Mouse (Mus musculus) hematopoietic stem cell, adult 5-6 weeks (primary cell): ENCODE data around the gene Kif22. TPM values are rescaled to one million over a fixed set of nuclear protein-coding genes. Genes with fewer than 3 reads are reported as not detected.

Source experiments
- total RNA-seq: library from RNA; stranded (forward); fragments of 172-1452, 232-1000 nt; gene quantifications from 2 replicates; pipeline ENCODE4 v1.2.3, GENCODE M21; 2017

Kif22 gene
- total RNA-seq, 1 experiment from 2014 or later = 90.1 TPM

Other genes starting within 250 kb of the Kif22 start
- gene Ppp4c, start 250.0 kb downstream of the Kif22 start, total RNA-seq = 119 and 131 TPM in 2 replicates
- not detected in 2 replicates for gene Fam57b, start 244.8 kb downstream of the Kif22 start, total RNA-seq
- not detected in 2 replicates for gene 4930451I11Rik, start 210.8 kb downstream of the Kif22 start, total RNA-seq
- not detected in 2 replicates for gene Doc2a, start 195.1 kb downstream of the Kif22 start, total RNA-seq
- 128 and 398 TPM in 2 replicates for gene Hirip3, start 180.5 kb downstream of the Kif22 start, total RNA-seq
- gene Ino80e, start 180.1 kb downstream of the Kif22 start, total RNA-seq = 33.2 and 35.6 TPM in 2 replicates
- 31.7 and 32.7 TPM in 2 replicates for gene Taok2, start 157.8 kb downstream of the Kif22 start, total RNA-seq
- 14.5 and 25.6 TPM in 2 replicates for gene Tmem219, start 119.6 kb downstream of the Kif22 start, total RNA-seq
- 9.3 and 15.8 TPM in 2 replicates for gene Kctd13, start 113.6 kb downstream of the Kif22 start, total RNA-seq
- gene Asphd1, start 92.9 kb downstream of the Kif22 start, total RNA-seq = not detected in 2 replicates
- gene Sez6l2, start 91.9 kb downstream of the Kif22 start, total RNA-seq = 0.25 and 0.63 TPM in 2 replicates
- gene Cdipt, start 66.6 kb downstream of the Kif22 start, total RNA-seq = 33.1 and 56.3 TPM in 2 replicates
- gene Cdiptos, start 66.4 kb downstream of the Kif22 start, total RNA-seq = 1.6 and 2.3 TPM in 2 replicates
- 26.2 and 39.0 TPM in 2 replicates for gene Mvp, start 27.9 kb downstream of the Kif22 start, total RNA-seq
- not detected in 2 replicates for gene Pagr1b, start 26.0 kb downstream of the Kif22 start, total RNA-seq
- 3.7 and 9.9 TPM in 2 replicates for gene Pagr1a, start 25.1 kb downstream of the Kif22 start, total RNA-seq
- gene Gm42742, start 21.4 kb downstream of the Kif22 start, total RNA-seq = 35.6 and 38.7 TPM in 2 replicates
- 0.30 and 0.69 TPM in 2 replicates for gene Prrt2, start 21.3 kb downstream of the Kif22 start, total RNA-seq
- gene Maz, start 15.4 kb downstream of the Kif22 start, total RNA-seq = 53.3 and 65.4 TPM in 2 replicates
- 3.8 and 5.7 TPM in 2 replicates for gene Zg16, start 44.9 kb upstream of the Kif22 start, total RNA-seq
- gene AI467606, start 48.9 kb upstream of the Kif22 start, total RNA-seq = 30.3 and 42.1 TPM in 2 replicates
- 2.3 and 2.7 TPM in 2 replicates for gene Qprt, start 79.8 kb upstream of the Kif22 start, total RNA-seq
- gene Spn, start 95.4 kb upstream of the Kif22 start, total RNA-seq = 311 and 346 TPM in 2 replicates
- 32.0 and 63.9 TPM in 2 replicates for gene Cd2bp2, start 153.6 kb upstream of the Kif22 start, total RNA-seq
- 33.2 and 36.4 TPM in 2 replicates for gene Tbc1d10b, start 166.0 kb upstream of the Kif22 start, total RNA-seq
- 8.3 and 23.4 TPM in 2 replicates for gene Mylpf, start 166.4 kb upstream of the Kif22 start, total RNA-seq
- 19.8 and 29.2 TPM in 2 replicates for gene Zfp553, start 190.6 kb upstream of the Kif22 start, total RNA-seq
- gene Sept1, start 190.7 kb upstream of the Kif22 start, total RNA-seq = 145 and 165 TPM in 2 replicates
- gene Zfp771, start 201.8 kb upstream of the Kif22 start, total RNA-seq = 3.9 and 10.2 TPM in 2 replicates
- 59.0 and 60.5 TPM in 2 replicates for gene Dctpp1, start 218.2 kb upstream of the Kif22 start, total RNA-seq
- gene Sephs2, start 231.6 kb upstream of the Kif22 start, total RNA-seq = 76.8 and 79.8 TPM in 2 replicates